Mouse (Mus musculus) urinary bladder, adult 2 months (tissue): Measurements from ENCODE around the gene Zfp369. TPM values are rescaled to one million over a fixed set of nuclear protein-coding genes. Genes with fewer than 3 reads are reported as not detected.
"Not testable (repeated sequence)": the region's sequence is repeated elsewhere in the genome, so short reads cannot be mapped to it uniquely, and the experiment has no call there.

Experiments
- DNase-seq: peaks from one replicate; pipeline ENCODE4 v3.0.0; 2022; ENCODE audit warnings: low spot score
- polyA plus RNA-seq: library from polyadenylated mRNA; depleted of rRNA; stranded (reverse); fragments of >200 nt; gene quantifications from 2 replicates; pipeline ENCODE4 v1.2.3, GENCODE M21; 2012; rRNA removed

Gene Zfp369
- polyA plus RNA-seq, result 27.5 and 34.2 TPM in 2 replicates

GRCm38 (mm10) chr13:65278383-65279341 lies at the start of gene Zfp369:
Gene Zfp369, plus strand, starts transcription at chr13:65278814.
- peak; percentile 81 for DNase-seq

DNA sequence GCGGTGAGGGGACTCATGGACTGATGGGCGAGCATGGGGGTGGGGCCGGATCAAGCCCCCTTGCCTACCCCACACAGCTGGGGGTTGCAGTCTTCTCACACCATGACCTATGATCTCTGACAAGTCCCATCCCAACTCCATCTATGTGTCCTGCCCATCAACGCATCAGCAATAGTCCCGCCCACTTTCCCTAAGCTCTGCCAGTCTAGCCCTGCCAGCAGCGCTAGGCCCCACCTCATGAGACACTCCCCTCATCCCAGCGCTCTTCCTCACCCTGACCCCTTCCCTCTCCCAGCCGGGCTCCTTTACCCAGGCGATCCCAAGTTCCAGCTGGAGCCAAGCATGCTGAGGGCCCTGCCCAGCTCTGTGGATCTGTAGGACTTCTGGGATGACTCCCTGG lies 41.4 kb upstream of the Zfp369 start:
- DNase-seq, result no peak

DNA sequence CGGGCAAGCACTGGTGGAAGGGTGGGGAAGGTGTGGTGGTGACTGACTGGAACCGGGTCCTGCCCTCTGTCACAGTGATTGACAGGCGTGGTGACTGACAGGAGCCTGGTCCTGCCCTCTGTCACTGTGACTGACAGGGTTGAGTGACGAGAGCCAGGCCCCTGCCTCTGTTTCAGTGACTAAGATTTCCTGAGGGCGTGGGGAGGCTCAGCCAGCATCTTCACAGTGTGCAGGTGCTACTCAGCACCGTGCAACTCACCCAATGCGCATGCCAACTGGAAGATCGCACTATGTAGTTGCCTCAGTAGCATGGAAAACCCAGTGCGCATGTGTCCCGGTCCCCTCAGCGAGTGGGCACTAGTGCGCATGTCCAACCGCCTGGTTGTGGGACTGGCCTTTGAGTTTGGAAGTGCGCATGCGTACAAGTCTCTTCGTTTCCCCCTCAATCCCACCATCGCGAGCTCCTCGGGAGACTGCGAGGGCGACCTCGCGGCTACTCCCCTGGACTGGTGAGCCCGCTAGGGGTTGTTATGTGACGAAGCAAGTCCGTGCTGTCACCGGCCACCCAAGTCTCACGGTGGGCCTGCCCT lies 38.0 kb upstream of the Zfp369 start:
- DNase-seq, result peak; percentile 88

DNA sequence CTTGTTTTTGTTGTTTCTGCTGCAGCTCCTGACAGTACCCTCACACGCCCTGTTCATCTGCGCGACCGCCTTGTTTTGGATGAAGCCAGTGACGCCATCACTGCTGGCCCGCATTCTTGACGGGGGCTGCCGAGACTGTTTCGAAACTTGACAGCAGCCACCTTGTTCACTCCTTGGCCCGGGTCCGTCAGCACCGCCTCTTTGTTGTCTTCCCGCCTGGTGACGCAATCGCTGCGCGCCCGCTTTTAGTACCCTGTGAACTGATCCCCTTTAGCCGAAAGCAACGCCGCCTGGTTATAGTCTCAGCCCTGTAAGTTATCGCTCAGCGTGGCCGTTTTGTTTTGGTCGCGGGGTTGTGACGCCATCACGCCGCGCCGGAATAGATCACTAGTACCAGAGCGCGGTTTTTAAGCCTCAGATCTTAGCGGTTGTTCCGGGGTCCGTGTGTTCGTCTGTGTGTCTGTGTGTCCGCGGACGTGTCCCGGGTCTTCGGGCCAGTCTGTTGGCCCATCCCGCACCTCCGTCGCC lies 37.5 kb upstream of the Zfp369 start:
- peak; percentile 94 for DNase-seq

DNA sequence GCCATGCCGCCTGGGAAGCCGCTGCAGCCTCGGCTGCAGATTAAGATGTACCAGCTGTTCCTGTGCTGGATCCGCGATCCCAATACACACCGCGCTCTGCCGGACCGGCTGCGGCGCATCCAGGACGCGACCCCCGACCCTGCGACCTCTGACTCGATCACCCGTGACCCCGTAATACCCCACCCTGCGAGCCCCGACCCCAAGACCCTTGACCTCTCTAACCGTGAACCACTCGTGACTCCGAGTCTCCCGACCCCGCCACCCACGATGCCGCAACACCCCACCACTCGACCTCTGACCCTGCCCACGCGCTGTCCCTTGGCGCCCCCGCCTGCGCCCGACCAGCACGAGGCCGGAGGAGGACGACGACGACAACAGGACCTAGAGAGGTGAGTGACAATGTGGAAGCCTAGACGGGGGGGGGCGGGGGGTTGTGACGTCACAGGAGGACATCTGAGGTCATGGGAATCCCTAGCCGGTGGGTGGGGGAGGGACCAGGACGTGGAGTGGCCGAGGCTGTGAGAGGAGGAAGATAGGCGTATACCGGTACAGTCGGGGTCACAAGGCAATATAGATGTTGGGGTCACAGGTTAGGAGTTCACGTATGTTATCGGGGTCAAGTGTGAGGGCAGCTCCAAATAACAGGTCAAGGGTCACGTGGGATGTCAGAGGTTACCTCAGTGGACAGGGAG lies 36.8 kb upstream of the Zfp369 start:
- no peak for DNase-seq

- no peak for DNase-seq
Measured at GRCm38 (mm10) chr13:65242319-65242787, 36.3 kb upstream of the Zfp369 start.

DNA sequence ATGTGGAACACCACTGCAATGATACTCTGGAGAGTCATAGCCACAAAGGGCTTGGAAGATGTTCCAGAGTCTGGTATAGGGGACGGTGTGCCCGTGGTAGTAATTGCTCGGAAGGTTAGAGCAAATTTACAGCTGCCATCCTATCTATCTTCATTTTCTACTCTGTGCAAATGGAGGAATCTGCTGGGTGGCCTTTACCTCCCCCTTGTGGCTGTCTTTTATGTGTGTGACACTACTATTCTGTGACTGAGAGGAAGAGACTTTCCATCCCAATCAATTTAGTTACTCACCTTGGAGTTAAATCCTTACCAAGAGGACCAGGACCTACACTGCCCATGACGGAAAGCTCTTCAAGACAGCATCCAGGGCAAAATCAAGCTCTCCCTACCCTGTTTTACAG lies 35.3 kb upstream of the Zfp369 start:
- DNase-seq, result no peak

GRCm38 (mm10) chr13:65258175-65258954 lies 20.2 kb upstream of the Zfp369 start:
- no peak for DNase-seq

GRCm38 (mm10) chr13:65259239-65259638 lies 19.4 kb upstream of the Zfp369 start, which contains the start of gene Gm10775:
Gene Gm10775, plus strand, starts transcription at chr13:65259539.
- DNase-seq, result no peak

GRCm38 (mm10) chr13:65262086-65262485 lies 16.5 kb upstream of the Zfp369 start:
- no peak for DNase-seq

- DNase-seq, result no peak
Measured at GRCm38 (mm10) chr13:65277994-65278382, 626 bp upstream of the Zfp369 start.

GRCm38 (mm10) chr13:65286771-65287170 lies 8.2 kb downstream of the Zfp369 start:
- DNase-seq, result no peak

DNA sequence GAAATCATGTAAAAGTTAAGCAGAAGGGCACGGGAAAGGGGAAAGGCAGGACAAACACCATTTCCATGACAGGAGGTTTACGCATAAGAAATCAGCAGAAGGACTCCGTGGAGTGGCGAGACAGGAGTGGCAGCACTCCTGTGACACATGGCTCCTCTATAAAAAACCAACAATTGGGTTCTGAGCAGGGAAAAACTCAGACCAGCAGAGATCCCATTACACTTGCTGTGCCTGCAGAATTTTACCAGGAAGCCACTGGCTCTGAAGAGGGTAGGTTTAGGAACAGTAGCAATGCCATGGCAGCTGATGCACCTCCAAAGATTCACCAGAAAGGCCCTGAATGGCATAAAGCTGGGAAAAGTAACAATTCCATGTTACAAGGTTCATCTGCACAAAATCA lies 17.7 kb downstream of the Zfp369 start:
- DNase-seq, result no peak

DNA sequence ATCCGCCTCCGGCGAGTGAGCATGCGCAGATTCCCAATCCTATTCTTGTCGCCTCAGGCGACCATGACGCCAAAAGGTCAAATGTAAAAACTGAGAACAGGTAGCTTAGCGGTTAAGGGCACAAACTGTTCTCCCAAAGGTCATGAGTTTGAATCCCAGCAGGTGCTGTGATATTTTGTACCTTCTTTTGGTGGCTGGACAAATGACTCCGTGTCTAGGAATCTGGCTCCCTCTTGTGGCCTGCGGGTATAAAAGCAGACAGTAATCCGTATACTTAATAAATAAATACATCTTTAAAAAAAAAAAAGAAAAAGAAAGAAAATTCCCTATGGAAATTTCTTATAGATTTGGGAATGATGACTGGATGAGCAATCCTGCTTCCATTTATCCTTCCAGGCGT lies 32.2 kb downstream of the Zfp369 start:
- DNase-seq, result not testable (repeated sequence)

DNA sequence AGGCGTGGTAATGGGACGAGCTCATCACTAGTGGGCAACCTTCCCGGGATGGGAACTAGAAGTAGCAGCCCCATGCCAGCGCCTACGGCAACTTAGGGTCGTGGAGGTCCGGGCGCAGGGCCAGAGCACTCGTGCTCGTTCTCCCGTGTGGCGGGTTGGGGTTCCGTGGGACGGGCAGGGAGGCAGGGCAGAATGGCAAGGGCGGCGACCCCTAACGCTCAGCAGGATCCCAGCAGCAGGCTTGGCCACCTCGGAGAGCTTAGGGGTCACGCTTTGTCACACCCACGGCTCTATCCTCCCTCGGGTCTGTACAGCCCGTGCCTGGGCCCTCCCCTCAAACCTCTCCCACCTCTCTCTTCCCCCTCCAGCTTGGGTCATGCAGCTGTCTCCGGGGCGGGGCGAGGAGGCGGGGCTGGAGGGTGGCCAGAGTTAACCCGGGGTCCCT lies 32.7 kb downstream of the Zfp369 start:
- DNase-seq, result no peak

- no peak for DNase-seq
Measured at GRCm38 (mm10) chr13:65311826-65312225, 33.2 kb downstream of the Zfp369 start.

GRCm38 (mm10) chr13:65348501-65348900 lies 69.9 kb downstream of the Zfp369 start:
- not testable (repeated sequence) for DNase-seq

DNA sequence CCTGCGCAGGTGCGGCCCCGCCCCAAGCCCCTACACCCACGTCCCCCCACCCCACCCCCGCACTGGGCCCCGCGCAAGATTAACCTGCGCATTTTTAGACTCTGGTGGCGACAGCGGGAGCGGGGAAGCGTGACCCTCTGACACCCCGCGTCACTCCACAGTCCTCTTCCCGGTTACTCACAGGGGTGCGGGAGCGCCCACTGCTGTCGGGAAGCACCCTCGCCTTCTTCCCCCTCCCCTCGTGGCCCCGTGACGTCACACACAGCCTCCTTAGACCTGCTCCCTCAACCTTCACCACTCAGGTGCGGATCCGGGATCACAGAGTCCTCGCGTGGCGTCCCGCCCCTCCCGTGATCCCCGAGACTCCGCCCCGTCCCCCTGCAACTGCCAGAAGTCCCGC lies 73.2 kb downstream of the Zfp369 start:
- not testable (repeated sequence) for DNase-seq
